Mouse (Mus musculus): ENCODE results near the gene Fam120a.

Fam120a gene

DNA sequence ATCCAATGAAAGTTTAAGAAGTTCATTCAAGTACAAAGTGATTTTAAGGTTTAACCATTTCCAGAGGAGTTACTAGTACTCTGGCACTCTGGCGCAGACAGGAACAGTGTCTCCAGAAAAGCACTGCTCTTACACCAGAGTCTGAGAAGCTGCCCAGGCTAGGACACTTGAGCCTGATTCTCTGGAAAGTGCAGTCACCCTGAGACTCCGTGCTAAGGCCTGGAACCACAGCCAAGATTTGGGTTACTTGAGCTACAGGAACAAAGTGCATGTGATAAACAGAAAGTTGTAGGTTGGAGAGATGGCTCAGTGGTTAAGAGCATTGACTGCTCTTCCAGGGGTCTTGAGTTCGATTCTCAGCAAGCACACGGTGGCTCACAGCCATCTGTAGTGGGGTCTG lies 6.4 kb upstream of the Fam120a start:
- TF ChIP-seq GATA4 (IDR thresholded peaks at IDR 0.05; ENCODE audit: insufficient replicate concordance, low read length), result no peak

GRCm38 (mm10) chr13:48973231-48973630 lies 5.4 kb upstream of the Fam120a start:
- TF ChIP-seq GATA4 (IDR thresholded peaks at IDR 0.05; ENCODE audit: insufficient replicate concordance, low read length), result no peak

DNA sequence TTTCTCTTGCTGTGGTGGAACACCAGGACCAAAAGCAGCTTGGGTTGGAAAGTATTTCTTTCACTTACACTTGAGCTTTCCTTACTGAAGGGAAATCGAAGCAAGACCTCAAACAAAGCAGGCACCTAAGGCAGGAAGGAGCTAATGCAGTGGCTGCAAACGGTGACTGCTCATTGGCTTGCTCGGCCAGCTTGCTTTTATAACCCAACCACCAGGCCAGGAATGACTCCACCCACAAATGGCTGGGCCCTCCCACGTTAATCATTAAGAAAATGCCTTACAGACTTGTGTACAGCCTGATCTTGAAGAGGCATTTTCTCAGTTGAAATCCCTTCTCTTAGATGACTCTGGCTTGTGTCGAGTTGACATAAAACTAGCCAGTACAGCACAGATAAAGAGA lies 3.2 kb upstream of the Fam120a start:
- no peak for TF ChIP-seq GATA4 (IDR thresholded peaks at IDR 0.05; ENCODE audit: insufficient replicate concordance, low read length)

- no peak for TF ChIP-seq GATA4 (IDR thresholded peaks at IDR 0.05; ENCODE audit: insufficient replicate concordance, low read length)
Observed at GRCm38 (mm10) chr13:48970566-48970965, 2.7 kb upstream of the Fam120a start.

- no peak for TF ChIP-seq GATA4 (IDR thresholded peaks at IDR 0.05; ENCODE audit: insufficient replicate concordance, low read length)
Observed at GRCm38 (mm10) chr13:48968750-48969088, 902 bp upstream of the Fam120a start.

GRCm38 (mm10) chr13:48966851-48967821 lies 681 bp downstream of the Fam120a start:
- TF ChIP-seq GATA4 (IDR thresholded peaks at IDR 0.05; ENCODE audit: insufficient replicate concordance, low read length), result no peak

GRCm38 (mm10) chr13:48965559-48966525 lies 2.0 kb downstream of the Fam120a start:
- no peak for TF ChIP-seq GATA4 (IDR thresholded peaks at IDR 0.05; ENCODE audit: insufficient replicate concordance, low read length)

- TF ChIP-seq GATA4 (IDR thresholded peaks at IDR 0.05; ENCODE audit: insufficient replicate concordance, low read length), result no peak
Observed at GRCm38 (mm10) chr13:48964850-48965249, 3.0 kb downstream of the Fam120a start.

DNA sequence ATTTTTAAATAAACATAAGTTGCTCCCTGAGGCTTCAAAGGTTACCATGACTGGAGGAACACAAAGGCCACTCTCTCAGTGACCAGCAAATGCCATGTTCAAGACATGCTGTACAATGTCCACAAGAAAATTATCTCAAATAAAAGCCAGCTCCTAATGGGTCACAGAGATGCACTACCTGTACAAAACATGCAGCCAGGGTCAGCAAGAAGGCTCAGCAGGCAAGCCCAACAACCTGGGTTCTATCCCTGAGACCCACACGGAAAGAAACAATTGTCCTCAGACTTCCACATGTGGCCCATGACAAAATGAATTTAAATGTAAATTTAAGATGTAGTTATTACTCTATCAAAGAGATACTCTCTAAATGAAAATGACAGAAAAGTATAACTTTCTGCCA lies 4.7 kb downstream of the Fam120a start:
- TF ChIP-seq GATA4 (IDR thresholded peaks at IDR 0.05; ENCODE audit: insufficient replicate concordance, low read length), result no peak

DNA sequence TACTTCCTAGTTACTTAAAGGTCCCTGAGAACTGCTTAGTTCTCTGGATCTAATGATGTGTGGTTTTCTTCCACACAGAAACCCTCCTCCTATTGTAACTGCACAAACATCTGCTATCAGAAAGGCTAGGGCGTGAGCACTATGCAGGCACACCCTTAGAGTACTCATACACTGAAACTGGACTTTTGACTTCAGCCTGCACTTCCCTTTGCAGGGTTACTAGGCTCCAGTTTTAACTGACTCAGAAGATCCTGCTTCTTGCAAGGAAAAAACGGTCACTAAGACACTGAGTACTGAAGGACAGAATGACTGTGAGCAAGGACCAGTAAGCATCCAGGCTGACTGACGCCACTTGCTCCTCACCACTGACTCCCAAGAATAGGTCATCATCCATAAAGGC lies 5.3 kb downstream of the Fam120a start:
- TF ChIP-seq GATA4 (IDR thresholded peaks at IDR 0.05; ENCODE audit: insufficient replicate concordance, low read length), result no peak

DNA sequence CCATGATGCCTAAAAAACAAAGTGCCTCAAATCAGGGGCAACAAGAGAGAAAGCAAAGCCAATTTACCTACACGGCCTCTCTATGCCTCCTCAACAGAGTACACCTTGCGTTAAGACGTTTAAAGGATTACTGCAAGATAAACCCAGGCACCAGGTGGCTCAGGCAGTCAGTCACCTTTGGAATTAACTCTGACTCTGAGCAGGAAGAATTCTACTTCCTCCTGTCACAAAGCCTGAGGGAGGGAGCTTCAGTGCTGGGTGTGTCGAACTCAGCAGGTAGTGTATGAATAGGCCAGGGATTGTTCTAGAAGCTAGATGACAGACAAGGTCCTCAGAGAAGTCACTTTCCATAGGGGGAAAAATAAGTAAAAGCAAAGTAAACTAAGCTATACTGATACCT lies 9.2 kb downstream of the Fam120a start:
- no peak for TF ChIP-seq GATA4 (IDR thresholded peaks at IDR 0.05; ENCODE audit: insufficient replicate concordance, low read length)

DNA sequence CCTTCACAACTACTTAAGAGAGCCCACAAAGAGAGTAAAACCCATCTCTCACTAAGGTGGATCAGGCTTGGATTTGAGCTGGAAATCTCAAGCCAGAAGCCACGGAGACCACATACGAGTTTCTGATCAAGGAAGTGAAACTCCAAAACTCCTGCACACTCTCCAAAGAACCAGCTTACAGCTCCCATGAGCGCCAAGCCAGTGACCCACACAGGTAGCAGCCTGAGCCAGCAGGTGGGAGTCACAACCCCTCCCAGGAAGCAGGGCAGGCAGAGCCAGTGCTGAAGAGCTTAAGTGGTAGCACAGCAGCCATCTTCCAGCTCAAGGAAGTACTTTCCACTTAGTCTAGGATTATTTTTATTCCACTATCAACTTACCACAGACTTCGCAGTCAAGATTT lies 13.0 kb downstream of the Fam120a start:
- TF ChIP-seq GATA4 (IDR thresholded peaks at IDR 0.05; ENCODE audit: insufficient replicate concordance, low read length), result no peak

GRCm38 (mm10) chr13:48950600-48951241 lies 17.1 kb downstream of the Fam120a start:
- TF ChIP-seq GATA4 (IDR thresholded peaks at IDR 0.05; ENCODE audit: insufficient replicate concordance, low read length), result no peak

GRCm38 (mm10) chr13:48948951-48949350 lies 18.9 kb downstream of the Fam120a start:
- TF ChIP-seq GATA4 (IDR thresholded peaks at IDR 0.05; ENCODE audit: insufficient replicate concordance, low read length), result no peak

DNA sequence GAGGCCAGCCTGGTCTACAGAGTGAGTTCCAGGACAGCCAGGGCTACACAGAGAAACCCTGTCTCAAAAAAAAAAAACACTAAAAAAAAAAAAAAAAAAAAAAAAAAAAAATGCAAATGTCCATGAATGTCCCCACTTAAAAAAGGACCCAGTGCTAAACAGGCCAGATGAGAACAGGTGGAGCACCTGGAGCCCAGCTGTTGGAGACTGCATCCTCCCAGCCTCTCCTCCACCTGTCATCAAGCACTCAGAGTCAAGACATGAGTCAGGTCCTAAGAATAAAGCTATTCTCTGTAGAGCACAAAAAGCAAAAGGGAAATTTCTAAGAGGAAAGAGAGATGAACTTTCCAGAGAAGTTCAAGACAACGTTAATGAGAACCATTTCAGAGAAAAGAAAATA lies 23.2 kb downstream of the Fam120a start:
- no peak for TF ChIP-seq GATA4 (IDR thresholded peaks at IDR 0.05; ENCODE audit: insufficient replicate concordance, low read length)
